Mouse (Mus musculus) kidney, postnatal 10 days (tissue): ENCODE measurements around the gene Clrn3.
"Not testable (repeated sequence)": the region's sequence is repeated elsewhere in the genome, so short reads cannot be mapped to it uniquely, and the experiment has no call there.

Experiments
- DNase-seq: peaks from one replicate; pipeline ENCODE4 v3.0.0; 2021; ENCODE audit warnings: mixed read lengths

Clrn3 gene

DNA sequence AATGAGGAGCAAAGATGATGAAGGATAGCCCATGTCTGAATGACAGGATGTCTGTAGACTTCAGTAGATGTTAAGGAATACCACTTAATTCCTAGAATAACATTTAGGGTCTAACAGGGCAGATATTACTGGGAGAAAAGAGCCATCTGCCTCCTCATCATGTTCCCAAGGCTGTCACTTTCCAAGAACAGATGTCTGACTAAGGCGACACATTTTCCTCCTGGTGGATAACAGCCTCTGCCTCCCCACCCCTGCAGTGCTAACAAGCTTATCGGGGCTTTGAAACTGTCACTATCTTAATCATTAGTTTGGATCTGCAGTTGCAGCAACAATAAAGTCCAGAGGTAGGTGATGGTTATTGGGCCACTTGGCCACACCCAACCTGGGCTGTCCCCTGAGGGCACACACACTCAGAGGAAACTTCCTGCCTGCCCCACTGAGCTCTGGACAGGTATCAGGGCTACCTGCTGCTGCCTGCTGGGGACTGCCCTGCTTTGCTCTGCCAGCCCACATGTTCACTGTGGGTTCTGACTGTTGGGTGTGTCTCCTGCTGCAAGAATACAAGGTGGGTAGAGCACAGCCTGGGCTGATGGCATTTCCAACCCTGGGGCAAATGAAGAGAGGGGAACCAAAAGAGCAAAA, 6.2 kb upstream of the Clrn3 start:
- no peak for DNase-seq

DNA sequence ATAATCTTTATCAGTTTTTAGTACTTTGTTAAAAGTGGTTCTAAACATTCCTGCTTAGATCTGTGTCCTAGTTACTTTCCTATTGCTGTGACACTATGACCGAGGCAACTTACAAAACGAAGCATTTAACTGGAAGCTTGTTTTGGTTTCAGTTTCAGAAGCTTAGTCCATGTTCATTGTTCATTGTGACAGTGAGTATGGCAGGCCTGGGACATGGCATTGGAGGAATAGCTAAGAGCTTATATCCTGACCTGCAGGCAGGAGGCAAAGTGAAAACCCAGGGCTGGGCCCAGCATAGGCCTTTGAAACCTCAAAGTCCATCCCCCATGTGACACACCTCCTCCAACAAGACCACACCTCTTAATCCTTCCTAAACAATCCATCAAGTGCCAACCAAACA, 614 bp upstream of the Clrn3 start:
- no peak for DNase-seq

DNA sequence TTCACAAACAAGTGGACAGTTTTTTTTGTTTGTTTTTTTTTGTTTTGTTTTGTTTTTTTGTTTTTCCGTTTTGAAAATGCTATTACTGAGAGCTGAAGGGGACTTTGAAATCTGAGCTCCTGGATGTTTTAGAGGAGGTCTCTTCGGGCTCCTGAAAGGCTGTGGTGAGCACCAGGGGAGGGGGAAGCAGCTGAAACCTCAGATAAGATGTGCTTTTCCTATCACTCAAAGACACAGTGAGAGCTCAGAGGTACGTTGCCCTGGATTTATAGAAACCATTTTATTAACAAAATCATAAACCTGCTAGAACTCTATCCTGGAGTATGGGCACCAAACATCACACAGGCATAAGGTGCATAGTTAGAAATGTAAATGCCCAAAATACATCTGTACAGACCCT, 1.3 kb downstream of the Clrn3 start:
- no peak for DNase-seq

DNA sequence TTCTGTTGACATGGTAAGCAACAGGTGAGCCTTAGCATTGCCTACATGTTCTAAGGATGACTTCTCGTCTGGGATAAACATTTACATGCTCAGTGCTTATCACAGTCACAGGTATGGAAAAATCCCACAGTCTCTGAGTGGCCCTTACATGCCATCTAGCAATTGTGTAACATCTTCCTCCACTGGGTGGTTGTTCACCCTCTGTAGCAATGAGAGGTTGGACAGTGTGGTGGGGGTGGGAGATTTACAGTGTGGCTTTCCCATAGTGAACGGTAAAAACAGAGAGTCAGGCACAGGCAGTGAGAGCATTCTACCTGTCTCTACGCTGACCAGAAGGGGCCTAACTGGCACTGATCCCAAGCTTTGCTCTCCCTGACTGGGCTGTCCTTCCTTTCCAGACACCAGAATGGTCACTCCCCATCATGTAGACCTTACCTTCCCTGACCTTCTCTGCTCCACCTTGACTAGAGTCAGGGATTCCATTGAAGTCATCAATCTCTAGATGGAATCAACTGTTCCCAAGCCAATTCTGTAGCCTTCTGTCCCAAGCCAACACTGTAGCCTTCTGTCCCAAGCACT, 1.8 kb downstream of the Clrn3 start:
- DNase-seq, result peak; percentile 22

DNA sequence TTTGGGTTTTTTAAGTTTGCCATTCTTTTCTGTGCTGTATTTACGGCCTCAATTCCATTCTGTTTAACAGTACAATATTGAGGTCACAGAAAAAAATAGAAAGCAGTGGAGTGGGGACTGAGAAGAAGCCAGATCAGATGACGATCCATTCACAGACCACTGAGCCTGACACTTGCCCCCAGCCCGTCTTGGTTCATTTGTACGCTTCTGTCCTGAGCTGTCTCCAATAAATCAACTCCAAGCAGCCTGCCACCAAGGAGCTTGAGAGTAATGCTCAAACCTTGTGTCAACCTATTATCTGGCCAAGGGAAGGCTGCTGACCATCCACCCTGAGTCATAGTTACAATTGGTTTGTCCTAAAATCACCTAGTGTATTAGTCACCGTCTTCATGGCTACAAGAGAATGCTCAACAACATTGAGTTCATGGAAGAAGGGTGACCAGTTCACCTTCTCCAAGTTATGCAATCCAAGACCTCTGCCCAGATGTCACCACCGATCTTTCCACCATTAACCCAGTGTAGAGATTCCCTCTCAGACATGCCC, 4.0 kb downstream of the Clrn3 start:
- no peak for DNase-seq

DNA sequence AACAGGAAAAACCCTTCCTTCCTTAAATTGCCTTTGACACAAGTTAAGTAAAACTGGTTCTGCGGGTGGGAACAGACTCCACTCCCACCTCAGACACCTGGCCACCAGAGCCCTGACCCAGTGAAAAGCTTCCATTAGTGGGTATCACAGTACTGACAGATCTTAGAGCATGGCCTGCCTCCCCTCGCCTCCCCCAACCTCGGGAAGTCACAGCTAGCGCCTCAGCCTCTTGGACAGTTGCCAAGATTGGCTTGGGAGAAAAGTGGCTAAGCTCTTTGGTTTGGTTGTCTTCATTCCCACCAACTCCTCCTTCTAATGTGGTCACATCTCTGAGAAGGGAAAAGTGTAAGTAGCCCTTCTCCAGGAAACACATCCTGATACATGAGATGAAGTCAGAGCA, 4.5 kb downstream of the Clrn3 start:
- DNase-seq, result peak; percentile 55

DNA sequence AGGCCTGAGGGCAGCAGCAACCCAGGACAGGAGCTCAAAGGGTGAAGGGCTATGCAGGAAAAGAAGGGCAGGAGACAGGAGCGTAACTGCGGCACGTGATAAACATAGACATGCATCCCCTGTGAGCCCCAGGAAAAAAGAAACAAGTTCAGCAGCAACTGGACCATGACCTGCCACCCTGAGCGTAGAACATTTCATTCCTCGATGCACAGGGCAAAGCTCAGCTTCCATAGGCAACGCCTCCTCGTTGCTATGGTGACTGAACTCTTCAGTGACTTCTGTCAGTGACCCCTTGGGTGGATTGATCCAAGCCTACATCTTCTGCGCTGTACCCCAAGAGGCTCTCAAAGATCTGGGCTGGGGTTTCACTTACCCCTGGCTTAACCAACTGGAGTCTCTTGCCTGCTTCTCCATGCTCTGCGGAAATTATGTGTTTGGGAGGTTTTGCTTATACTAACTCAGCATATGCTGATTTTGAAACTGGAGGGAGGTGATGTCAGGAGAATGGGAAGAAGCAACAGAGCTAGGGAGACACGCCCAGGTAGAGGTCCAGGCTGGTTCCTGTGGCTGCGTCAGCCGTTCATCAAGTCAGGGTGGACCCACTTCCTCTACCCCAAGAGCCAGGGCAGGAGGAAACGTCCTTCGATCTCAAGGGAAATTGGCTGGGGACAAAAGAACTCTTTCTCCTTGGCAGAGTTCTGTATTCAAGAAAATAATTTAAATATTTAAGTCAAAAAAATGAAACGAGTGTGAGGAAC, 6.5 kb downstream of the Clrn3 start:
- DNase-seq, result peak; percentile 69

DNA sequence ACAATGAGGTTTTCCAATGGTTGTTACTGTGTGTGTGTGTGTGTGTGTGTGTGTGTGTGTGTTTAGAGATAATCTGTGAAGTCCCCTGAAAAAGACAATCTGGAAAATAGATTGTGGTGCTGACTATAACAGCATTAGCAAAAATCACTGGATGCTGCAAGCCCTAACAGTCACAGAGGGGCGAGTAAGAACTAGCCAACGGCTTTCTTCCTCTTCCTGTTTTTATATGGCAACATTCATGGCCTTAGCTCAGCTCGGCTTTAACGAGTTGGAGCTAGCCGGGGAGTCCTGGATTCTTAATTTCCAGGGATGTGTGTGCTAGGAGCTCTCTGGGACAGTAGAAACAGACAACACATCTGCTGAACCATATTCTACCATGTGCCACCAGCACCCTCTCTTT, 8.2 kb downstream of the Clrn3 start:
- no peak for DNase-seq

DNA sequence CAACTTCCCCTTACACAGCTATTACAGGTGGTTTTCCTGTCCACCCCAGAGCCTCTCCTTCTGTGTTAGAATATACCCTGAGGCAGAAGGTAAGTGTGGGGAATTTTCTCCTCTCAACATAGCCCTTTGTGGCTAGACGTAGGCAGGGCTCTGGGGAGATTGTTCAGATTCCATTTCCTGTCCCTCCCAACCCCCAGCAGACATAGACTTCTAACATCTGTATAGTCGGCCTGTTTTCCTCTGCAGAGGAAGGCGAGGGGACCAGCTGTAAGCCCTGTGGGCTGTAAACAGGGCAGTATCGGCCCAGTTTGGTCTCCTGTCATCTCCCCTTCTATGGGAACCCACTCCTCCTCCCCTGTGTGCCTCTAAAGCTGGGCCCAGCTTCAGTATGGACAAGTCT, 11.3 kb downstream of the Clrn3 start:
- DNase-seq, result no peak

DNA sequence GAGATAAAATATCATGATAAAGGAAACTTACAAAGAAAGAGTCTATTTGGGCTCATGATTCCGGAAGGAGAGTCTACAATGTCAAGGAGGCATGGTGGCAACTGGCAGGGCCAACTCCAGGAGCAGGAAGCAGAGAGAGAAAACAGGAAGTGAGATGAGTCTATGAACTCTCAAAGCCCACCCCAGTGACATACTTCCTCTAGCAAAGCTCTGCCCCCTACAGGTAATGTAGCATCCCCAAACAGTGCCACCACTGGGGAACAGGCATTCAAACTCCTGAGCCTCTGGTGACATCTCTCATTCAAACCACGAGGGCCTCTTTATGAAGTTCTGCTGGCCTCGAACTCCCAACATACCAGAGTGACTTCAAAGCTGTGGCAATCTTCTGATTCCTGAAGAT, 16.7 kb downstream of the Clrn3 start:
- no peak for DNase-seq

DNA sequence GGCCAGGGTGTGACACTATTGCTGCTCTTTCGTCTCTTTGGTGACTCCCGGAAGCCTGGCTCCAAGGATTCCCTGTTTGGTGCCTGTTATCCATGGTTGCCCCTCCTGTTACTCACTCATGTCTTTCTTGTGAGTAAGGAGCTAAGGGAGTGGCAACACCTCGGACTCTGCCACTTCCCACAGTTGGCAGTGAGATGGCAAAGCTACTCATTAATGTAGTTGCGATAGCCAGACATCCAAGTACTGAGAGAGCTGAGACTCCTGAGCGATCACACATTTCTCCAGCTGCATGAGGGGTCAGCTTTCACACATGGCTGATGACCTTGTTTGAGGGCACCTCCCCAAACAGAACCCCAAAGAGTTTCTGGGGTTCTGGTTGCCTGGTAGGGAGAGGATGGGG, 18.0 kb downstream of the Clrn3 start:
- no peak for DNase-seq

DNA sequence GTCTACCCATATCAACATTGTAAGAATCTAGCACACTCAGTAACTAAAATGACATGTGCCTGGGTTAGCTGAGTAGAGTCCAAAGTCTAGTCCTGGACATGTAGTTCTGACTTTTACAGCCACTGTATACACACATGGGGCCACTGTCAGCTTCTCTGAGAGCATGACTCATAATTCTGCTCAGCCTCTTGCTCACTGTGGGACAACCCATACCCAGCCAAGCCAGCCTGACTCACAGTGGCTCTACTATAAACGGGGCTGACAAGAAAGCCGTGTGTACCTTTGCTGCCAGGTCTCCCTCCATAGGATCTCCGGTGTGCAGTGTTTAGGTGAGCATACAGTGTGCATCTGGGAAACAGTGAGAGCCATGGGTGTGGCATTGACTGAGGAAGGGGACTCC, 19.2 kb downstream of the Clrn3 start:
- no peak for DNase-seq

DNA sequence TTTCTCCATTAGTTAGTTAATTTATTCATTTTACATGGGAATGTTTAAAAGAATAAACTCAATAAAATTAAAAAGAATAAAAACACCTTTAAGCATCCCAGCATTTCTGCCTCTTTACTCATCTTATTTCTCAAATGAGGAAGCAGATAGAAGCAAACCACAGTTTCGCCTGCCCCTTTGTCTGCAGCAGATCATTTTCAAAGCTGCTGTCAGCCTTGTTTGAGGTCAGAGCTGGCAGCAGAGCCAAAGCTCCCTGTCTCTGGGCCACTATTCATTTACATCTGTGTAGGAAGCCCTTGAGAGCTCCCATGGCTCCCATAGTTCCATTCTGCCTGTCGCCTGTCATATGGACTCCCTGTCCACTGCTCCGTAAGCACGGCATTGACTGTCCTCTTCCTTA, 19.9 kb downstream of the Clrn3 start:
- no peak for DNase-seq

DNA sequence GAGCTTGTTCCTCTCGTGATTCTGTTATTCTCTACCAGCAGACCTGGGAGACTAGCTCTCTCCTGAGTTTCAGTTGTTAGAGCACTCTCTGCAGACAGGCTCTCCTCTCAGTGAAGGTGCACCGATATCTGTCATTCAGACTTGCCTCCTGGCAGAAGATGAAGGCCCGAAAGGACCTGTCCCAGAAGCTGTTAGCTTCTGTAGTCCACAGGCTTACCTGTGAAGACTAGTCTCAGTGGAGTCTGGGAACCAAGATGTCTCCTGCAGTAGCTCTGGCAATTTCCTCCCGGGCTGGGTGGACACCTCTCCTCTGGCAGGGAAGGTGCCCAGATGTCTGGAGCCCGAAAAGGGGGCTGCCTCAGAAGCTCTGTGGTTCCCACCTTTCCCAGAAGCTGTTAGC, 21.9 kb downstream of the Clrn3 start:
- DNase-seq, result not testable (repeated sequence)

DNA sequence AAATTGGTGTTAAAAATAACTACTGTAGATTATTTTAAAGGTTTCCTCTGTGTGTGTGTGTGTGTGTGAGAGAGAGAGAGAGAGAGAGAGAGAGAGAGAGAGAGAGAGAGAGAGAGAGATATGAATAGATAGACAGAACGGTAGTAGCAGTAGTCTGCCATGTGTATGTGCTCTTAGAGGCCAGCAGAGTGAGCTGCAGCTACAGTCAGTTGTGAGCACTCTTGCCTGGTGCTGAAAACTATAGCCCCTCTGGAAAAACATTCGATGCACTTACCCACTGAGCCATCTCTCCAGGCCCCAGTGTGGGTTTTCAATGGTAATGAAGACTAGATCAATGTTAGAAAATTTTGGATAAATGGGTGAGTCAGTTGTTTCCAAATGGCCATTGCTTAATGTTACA, 29.1 kb downstream of the Clrn3 start:
- no peak for DNase-seq

DNA sequence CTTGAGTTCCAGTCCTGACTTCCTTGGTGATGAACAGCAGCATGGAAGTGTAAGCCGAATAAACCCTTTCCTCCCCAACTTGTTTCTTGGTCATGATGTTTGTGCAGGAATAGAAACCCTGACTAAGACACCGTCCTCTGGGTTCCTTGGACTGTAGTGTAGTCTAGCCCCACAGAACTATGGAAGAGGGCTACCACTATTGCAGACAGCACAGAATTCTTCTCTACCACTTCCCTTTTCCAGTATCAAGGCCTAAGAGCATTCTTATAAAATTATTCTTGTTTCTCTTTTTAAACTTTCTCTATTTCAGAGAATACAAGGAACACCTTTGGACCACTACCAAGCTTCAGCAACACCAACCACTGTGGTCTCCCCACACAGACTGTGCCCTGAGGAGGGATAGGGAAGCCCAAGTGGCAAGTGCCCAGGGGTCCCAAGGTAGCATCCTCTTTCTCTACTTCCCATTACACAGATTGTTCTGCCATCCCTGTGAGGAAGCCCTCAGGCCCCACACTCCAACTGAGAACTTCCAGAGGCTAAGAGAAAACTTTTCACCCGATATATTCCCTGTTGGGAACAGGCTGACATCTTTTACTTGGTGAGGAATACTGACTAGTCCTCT, 29.8 kb downstream of the Clrn3 start:
- no peak for DNase-seq

DNA sequence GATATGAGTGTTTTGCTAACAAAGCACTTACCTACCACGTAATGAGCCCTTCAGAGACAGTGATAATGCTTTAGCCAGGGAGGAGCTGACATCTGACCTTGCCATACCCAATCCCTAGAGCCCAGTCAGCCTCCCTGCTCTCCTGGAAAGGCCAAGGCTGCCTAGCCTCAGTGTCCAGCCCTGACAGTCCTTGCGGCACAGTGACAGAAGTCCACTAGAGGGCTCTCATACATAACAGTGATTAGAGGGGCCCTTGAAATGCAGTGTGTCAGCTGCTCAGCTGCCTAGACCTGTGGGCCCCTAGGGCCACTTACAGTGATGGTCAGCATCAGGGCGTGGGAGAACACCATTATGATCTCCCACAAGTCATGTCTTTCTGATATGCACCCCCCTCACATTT, 33.2 kb downstream of the Clrn3 start:
- peak; percentile 31 for DNase-seq

DNA sequence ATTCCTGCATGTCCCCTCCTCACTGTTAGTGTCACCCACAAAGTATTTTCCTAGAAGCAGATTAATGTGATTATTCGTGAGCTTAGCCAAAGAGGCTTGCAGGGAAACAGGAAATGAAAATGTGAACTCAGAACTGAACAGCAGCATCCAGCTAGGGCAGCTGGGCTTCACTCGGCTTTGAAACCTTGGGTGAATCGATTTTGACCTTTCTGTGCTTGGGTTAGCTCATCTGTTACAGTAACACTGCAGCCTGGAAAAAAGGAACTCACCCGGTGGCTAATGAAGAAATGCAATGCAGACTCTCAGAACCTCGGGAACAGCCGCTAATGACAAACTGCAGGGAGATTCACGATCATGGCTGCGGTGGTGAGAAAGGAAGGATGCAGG, 38.0 kb downstream of the Clrn3 start:
- no peak for DNase-seq

DNA sequence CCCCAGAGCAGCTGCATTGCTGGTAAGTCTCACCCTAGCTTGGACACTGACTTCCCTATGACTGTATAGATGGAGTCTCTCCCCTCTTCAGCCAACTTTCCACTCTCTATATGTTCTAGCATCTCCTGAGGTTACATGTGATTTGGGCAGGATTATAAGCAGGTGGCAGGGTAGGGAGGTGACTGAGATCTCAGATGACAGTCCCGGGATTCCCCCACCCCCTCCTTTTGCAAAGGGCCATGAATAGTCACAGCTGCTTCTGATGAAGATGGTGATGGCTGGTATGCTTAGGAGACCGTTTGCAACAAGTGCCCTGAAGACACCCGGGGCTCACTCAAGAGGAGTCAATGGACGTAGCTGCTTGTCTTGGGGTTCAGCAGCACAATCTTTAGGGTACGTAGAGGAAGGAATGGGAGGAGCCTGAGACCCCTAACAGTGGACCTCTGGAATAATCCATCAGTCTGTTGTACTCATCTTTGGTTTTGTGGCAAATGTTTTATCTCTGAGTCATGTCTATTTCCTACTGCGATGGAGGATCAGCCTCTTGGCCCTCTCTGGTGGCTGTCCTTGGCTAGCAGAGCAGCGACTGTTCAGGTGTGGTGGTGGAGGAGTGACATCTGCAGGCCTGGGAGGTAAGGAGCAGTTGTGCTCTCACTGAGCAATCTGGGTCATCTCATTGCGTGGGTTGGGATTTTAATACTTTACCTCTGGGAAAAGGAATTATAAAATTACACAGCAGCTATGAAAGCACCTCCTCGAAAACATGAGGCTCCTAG, 38.5 kb downstream of the Clrn3 start:
- no peak for DNase-seq

DNA sequence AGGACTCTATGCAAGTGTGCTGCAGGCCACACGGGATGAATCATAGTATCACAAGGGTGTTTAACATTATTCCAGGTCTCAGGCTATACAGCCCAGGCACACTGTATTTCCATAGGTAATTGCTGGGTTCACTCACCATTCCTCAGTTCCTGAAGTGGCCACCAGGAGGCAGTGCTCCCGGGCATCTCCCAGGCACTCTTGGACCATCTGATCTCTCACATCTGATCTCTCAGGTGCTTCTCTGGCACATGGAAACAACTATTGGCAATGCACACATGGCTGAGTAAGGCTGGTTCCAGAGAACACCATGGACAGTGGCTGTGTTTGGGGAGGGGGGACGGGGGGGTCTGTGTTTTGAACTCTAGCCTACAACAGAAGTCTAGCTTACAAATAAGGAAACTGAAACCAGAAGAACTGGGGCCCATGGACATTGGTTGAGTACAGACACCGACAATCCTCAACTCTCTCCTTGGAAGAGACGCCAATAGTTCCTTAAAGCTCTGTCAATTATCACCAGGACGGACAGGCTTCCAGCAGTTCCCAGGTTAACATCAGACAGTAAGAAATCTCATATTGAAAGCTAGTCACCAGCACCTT, 40.1 kb downstream of the Clrn3 start:
- peak; percentile 41 for DNase-seq

DNA sequence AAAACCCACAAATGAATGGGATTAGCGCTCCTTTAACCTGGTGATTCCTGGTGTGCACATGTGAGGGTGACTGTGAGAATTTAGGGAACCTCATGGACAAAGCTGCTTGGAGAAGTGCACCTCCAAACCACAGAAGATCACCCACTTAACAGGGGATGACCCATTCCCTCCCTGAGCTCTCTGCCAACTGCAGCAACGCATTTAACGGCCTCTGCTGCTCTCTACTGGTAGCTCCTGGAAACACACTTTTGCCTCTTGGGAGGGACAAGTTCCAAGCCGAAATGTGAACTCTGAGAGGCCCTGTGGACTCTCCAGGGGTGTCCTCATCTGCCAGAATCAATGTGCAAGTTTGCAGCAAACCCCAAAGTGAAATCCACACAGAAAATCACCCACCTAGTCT, 41.0 kb downstream of the Clrn3 start:
- peak; percentile 84 for DNase-seq

DNA sequence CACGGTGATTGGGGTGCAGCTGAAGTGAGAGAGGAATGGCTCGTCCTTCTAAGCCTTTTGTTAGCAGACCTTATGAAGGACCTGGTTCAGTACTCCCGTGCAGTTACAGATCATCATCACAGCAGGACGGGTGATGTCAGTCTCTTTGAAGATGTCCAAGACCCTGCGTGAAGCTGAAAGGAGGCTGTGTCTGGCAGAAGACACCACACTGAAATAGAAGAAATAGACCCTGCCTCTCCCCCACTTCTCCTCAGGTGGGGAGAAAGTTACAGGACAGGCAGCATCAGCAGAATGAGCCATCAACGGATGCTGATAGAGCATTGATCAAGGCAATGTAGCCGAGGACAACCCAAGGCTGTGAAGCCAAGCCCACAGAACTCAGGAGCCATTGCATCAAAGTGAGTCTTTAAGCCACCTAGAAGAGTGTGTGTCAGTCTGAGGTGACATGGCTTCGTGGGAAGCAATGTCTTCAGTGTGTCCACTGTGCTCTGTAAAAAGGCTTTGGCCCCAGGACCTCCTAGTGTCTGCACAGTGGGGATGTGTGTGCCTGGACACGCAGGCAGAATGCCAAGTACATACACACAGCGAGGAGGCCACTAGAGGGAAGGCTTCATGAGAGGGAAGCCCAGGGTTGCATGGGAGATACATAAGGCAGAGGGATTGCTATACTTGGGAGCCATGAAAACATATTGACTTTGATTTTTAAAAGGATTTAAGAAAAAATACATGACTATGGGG, 41.6 kb downstream of the Clrn3 start:
- DNase-seq, result no peak
